Mouse (Mus musculus) layer of hippocampus, adult 8-10 months (tissue): Measurements from ENCODE around the gene Mylpf. TPM values are rescaled to one million over a fixed set of nuclear protein-coding genes. Genes with fewer than 3 reads are reported as not detected.
"Not testable (repeated sequence)": the region's sequence is repeated elsewhere in the genome, so short reads cannot be mapped to it uniquely, and the experiment has no call there.

ENCODE experiments used
- DNase-seq, 2 experiments: peaks; one replicate each; pipeline ENCODE4 v3.0.0; 2022; ENCODE audit warnings: low spot score in 2 of 2
- total RNA-seq, 4 experiments: library from RNA; stranded (reverse); gene quantifications; 2 replicates each; pipeline ENCODE4 v1.2.4; 2022

Gene Mylpf
- total RNA-seq, 4 experiments from 2014 or later = 2.8 to 5.1 (median 3.6) TPM

DNA sequence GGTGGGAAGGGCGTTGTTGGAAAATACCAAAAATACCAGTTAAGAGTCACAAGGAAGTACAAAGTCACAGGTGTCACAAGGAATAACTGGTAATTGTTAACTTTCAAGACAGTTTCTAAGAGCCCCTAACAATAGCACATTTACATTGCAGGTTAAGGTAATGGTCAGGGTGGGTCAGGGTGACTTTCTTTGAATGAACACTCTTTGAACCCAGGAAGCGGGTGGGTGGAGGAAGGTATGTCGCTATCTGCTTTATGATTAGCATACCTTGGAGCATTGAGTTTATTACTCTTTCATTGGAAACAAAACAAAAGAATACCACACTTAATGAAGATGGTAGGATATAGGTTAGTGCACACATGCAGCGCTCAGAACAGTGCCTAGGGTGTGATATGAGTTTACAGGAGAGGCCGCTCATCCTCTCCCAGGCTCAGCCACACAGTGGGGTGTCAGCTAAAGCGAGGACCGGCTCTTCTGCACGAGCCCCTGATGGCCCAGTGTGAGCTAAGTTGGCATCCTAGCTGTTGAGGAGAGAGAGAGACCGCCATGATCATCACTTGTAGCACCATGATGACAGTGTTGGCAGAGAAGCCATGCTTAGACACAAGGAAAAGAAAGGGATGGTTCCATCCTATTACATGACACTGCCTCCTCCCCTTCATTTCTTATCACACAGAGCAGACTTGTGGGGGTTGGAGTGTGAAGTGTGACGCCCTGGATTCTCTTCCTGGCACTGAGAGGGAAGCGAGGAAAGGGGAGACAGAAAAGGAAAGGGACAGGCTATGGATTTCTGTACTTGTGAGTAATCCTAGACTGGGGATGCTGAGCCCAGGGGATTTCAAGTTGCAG, 16.7 kb downstream of the Mylpf start:
- no peak for DNase-seq

DNA sequence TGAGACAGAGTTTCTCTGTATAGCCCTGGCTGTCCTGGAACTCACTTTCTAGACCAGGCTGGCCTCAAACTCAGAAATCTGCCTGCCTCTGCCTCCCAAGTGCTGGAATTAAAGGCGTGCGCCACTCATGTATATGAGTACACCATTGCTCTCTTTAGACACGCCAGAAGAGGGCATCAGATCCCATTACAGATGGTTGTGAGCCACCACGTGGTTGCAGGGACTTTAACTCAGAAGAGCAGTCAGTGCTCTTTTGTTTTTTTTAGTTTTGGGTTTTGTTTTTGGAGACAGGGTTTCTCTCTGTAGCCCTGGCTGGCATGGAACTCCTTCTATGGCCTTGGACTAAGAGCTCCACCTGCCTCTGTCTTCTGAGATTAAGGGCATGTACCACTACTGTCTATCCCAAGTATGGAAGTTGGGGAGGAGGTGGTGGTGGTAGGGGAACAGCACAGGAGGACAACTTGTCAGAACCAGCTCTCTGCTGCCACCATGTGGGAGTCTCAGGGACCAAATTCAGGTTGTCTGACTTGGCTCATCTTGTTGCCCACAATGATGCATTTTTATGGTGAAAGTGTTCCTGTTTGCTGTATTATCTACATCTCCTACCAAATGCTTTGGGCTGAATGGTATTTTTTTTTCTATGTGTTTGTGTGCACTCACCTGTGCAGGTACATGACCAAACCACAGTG, 20.1 kb downstream of the Mylpf start:
- peak in 1 of 2 experiments; percentile 76 for DNase-seq

DNA sequence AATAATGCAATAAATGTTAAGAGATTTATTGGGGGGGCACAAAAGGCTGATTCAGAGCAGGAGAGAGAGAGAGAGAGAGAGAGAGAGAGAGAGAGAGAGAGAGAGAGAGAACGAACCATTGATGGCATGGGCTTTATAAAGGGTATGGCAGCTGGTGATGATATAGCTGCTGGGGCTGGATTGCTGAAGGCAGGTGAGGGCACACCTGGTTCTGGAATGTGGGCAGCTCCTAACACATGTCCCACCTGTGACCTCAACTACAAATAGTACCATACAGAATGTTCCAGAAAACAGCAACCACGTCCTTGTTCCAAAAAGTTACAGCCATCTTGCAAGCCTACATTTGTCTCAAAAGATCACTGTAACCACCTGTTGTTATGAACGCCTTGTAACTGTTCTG, 22.7 kb downstream of the Mylpf start:
- DNase-seq = no peak

DNA sequence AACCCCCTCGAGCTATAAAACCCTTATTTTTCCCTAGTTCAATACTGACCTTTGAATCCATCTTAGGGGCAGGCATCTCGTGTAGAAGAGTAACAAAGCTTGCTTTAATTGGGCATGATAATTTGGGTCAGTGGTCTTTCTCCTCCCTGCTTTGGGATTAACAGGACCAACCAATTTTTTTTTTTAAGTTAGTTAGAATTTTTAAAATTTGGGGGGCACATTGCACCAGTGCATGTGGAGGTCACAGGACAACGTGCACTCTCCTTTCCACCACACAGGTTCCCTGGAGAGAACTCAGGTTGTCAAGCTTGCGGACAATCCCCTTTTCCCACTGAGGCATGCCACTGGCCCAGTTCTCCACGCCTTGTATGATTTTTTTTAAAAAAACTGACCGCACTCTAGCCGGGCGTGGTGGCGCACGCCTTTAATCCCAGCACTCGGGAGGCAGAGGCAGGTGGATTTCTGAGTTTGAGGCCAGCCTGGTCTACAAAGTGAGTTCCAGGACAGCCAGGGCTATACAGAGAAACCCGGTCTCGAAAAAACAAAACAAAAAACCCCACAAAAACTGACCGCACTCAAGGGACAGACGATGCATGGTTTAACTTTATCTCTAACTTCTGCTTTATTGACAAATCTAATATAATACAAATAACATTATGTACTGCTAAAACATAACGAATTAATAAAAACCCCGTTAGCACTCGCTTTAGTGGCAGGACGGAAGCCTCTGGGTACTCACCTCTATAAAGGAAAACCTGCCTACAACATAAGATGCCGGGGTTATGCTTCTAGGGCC, 23.3 kb downstream of the Mylpf start:
- no peak for DNase-seq

DNA sequence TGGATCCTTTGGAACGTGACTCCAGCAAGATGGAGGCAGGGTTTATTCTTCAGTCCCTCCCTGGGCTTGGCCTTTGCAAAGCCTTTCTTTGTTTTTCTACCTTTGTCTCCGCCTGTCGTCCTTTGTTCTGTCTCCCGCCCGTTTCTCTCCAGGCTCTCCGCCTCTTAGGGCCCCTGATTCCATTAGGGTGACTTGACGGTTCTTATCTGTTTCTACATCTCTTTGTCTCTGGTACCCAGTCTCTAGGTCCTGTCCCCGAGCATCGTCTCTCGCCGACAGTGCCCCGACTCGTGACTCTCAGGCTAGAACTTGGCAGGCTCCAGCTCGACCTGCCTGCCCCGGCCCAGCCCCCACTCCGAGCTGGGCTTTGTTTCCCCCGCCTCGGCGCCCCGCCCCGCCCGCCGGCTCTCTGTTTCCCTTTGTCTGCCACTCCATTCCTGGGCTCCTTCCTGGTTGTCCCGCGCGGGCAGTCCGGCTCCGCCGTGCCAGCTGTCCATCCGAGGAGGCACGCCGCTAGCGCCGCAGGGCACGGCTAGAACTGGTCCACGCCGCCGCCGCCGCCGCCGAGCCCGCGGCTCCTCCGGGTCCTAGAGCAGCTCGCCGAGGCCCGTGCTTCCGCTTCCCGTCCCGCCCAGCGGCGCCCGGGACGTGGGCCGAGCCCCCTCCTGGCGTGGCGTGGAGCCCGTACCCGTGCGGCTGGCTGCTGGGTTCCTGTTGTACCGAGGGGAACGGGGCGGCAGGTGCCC, 24.1 kb downstream of the Mylpf start, which contains the start of the genes Zfp553 and Sept1:
TSS of gene Zfp553 (plus strand) at position 440 of the 746 bp plus-strand sequence.
TSS of gene Sept1 (minus strand) at position 509 of the 746 bp plus-strand sequence.
- peak; percentile 71 to 77 for DNase-seq

DNA sequence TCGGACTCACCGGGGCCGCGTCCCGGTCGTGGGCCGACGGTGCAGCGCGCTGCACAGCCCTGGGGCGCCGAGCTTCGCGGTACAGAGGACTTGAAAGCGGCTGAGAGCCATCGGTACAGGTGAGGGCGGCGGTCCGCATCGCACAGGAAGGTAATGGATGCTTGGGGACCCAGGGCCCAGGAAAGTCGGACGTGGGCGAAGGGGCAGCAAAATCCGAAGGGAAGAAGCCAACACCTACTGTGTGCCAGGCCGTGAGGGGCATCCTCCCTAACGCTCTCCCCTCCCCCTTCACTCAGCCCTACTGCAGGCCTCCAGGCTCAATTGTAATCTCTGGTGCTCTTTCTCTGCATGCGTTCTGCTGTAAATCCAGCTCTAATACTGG, 24.7 kb downstream of the Mylpf start:
- DNase-seq = no peak

DNA sequence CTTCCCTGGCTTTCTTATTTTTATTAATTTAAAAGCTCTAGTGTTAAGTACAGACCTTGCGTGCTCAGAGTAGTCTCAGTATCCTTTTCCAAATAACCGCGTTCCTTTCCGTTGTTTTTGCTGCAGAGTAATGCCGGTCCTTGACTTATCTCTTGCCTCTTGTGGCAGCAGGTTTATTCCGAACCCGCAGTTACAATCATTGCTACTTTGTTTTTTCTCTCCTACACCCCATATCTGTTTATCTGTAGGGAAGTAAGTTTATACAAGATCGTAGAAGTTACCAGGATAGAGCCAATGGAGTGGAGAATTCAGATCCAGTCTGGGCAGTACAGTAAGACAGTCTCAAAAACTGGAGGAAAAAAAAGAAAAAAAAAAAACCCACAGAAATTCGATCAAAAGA, 25.1 kb downstream of the Mylpf start:
- DNase-seq = no peak

DNA sequence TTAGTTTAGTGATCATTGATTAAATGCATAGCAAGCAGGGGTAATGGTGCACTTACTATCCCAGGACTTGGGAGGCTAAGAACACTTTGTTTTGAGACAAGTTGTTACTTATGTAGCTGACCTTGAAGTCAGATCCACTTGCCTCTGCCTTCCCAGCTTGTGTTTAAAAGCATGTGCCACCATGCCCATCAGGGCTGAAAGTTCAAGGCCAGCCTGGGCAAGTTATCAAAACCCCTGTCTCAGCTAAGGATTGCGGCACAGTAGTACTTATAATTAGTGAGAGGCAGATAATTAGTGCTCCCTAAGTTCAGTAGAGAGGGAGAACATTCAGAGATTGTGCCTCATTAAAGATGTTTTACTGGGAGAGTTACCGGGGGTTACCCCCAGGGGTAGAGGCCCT, 26.1 kb downstream of the Mylpf start:
- DNase-seq = no peak

DNA sequence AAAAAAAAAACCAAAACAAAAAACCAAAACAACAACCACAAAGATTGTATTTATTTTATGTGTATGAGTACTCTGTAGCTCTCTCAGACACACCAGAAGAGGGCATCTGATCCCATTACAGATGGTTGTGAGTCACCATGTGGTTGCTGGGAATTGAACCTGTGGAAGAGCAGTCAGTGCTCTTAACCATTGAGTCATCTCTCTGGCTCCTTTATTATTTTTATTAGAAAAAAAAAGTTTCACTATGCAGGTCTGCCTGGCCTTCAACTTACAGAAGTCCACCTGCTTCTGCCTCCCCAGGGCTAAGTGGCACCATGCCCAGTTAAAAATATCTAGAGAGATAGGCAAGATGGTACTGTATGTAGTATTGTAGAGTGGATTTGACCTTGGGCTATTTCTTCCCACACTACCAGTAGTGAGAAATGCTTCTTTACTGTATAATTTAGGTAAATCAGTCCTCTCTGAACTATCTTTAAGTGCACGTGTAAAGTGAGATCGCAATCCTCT, 34.7 kb downstream of the Mylpf start:
- DNase-seq = no peak

DNA sequence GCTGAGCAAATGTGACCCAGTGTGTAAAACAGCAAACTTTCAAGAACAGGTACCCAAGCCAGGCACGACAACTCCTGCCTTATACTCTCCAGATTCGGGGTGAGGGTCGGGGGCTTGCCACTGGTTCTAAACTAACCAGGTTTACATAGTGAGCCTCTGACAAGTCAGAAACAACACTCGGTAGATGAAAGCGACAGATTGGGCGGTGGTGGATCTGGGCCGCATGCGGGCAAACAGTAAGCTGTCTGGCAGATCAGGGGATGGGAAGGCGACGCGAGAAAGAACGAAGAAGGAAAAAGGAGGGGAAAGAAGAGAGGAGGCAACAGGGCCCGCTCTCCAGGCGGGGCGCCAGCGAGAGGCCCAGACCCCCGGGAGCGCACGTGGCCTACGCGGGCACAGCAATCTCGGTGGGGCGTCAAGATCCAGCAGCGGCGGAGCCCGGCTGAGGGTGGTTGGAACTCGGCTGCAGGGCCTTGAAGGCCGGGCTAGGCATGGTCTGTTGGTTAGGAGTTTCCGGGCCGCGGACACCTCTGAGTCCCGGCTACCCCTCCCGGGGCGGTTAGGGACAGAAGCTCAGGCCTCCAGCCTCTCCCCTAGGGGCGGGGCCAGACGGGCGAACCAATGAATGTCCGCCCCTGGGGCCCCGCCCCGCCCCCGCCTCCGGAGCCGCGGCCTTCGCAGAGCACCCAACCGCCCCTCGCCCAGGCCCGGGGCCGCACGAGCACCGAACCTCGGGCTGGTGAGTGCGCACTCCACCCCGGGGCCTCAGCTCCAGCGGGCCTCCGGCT, 35.4 kb downstream of the Mylpf start, which contains the start of gene Zfp771:
TSS of gene Zfp771 (plus strand) at position 405 of the 788 bp plus-strand sequence.
- DNase-seq = peak; percentile 89

DNA sequence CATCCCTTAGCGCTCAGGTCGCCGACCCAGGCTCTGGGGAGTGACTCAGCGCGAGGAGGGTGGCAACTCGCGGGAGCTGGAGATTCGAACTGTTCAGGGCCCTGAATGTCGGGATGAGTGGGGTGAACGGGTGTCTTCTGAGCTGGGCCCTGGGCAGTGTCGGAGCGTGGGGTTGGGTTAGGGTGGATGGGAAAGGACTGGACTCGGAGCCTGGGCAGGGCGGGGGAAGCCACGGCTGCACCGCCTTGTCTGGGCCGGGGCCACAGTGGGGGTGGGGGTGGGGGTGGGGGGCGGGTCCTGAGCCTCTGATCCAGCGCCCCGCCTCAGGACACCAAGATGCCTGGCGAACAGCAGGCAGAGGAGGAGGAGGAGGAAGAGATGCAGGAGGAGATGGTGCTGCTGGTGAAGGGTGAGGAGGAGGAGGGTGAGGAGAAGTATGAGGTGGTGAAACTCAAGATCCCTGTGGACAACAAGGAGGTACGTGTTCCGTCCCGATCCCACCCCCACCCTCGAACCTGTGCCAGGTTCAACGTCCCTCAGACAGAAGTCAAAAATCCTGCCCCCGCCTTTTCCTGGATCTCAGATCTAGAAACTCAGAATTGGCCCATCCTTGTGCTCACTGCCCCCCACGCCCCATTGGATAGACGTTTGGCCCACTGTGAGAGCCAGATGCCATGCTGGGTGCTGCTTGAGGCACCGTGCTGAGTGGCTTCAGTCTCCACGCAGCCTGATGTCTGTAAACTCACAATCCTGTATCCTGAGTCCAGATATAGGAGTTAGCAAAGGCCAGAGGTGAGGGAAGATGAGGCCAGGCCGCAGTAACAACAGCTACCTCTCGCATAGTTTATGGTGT, 36.2 kb downstream of the Mylpf start:
- no peak for DNase-seq

DNA sequence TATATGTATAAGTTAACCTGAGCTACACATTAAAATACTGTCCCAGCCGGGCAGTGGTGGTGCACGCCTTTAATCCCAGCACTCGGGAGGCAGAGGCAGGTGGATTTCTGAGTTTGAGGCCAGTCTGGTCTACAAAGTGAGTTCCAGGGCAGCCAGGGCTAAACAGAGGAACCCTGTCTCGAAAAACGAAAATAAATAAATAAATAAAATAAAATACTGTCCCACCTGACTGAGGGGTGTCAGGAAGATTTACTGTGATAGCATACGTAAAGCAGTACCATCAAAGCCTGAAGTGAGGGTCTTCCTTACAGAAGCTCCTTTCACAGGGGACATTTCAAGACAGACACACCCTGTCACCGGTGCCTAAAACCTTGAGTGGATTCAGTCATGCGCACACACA, 41.8 kb downstream of the Mylpf start:
- not testable (repeated sequence) for DNase-seq

DNA sequence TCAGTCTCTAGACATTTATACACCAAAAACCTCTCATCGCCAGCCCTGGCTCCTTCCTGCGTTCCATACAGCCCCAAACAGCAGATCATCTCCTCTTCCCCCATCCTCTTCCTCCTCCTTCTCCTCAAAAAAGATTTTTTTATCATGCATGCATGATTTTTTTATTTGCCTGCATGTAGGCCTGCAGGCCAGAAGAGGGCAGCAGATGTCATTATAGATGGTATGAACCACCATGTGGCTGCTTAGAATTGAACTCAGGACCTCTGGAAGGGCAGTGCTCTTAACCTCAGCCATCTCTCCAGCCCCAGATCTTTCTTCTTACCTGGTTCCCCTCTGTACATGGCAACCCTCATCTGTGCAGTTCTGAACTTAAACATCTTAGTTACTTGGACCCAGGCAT, 43.7 kb downstream of the Mylpf start:
- no peak for DNase-seq

DNA sequence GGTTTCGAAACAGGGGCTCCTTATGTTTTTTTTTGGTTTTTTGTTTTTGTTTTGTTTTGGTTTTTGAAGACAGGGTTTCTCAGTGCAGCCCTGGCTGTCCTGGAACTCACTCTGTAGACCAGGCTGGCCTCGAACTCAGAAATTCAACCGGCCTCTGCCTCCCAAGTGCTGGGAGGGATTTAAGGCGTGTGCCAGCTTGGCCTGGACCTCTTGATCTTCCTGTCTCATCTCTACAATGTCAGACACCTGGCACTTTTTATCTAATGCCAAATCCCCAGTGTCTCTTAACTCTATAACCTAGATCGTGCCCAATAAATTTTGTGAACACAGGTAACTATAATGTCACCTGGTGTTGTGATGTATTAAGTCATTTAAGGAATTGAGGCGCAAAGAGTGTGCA, 44.7 kb downstream of the Mylpf start:
- no peak for DNase-seq

DNA sequence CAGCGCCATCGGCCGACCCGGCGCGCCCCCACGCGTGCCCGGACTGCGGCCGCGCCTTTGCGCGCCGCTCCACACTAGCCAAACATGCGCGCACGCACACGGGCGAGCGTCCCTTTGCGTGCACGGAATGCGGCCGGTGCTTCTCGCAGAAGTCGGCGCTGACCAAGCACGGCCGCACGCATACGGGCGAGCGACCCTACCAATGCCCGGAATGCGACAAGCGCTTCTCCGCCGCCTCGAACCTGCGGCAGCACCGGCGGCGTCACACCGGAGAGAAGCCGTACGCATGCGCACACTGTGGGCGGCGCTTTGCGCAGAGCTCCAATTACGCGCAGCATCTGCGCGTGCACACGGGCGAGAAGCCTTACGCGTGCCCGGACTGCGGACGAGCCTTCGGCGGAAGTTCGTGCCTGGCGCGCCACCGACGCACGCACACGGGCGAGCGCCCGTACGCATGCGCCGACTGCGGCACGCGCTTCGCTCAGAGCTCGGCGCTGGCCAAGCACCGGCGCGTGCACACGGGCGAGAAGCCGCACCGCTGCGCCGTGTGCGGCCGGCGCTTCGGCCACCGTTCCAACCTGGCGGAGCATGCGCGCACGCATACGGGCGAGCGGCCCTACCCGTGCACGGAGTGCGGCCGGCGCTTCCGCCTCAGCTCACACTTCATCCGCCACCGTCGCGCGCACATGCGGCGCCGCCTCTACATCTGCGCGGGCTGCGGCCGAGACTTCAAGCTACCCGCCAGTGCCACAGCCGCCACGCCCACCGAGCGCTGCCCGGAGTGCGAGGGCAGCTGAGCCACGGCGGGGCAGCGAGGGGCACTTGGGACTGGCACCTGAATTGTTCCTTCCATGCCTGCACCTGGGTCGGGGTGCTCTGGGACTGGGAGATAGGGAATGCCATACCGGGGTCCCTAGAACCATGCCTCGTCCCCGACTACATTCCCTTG, 45.4 kb downstream of the Mylpf start:
- peak; percentile 91 to 95 for DNase-seq

DNA sequence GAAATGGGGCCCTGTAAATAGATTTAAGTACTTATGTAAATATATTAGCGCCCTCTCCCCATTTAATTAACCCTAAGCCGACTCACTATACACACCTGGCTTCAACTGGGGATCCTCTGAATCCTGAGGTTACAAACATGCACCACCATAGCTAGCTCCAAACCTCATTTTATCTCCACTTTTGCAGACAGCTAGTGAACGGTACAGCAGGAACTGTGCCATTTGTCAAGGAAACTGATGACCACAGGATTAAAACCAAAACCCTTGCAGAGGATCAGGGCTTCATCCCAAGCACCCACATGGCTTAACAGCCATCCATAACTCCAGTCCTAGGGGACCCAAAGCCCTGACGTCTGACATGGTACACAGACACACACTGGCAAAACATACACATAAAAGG, 46.3 kb downstream of the Mylpf start:
- DNase-seq = no peak

DNA sequence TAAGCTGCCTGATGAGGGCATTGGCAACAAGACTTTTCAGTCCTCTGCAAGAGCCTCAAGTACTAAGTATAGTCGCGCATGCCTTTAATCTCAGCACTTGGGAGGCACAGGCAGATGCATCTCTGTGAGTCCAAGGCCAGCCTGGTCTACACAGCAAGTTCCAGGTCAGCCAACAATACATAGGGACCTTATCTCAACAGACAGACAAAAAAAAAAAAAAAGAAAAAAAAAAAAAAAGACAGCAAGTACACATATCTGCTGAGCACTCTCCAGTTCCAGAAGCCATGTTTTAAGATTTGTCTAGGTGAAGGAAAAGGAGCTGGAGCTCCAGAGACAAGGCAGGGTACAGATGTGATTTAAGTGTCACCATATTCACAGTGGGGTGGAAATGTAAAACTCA, 47.3 kb downstream of the Mylpf start:
- no peak for DNase-seq

DNA sequence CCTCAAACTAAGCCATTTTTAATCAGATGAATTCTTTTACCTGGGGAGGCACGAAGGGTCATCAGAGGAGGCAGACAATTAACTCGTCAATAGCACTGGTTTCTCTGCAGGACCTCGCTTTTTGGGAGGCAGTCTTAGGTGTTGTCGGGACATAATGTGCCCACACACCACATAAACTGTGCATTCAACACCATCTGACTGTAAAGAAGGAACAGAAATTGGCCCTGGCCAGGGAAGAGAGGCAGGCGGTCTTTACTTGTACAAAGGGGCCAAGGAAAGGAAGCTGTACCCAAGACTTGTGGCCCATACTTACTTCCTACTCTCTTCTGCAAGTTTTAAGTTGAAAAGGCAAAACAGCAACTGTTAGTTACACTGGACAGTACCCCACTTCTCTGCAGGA, 47.8 kb downstream of the Mylpf start:
- no peak for DNase-seq
